ENCODE assay signal across 8 mouse cellular contexts in genomic region chr4:117288277-117288926, GRCm38 (mm10). TPM values are rescaled to one million over a fixed set of nuclear protein-coding genes. Genes with fewer than 3 reads are reported as not detected.
DNase-seq lines count a peak whose midpoint lies in the region; ATAC-seq and TF ChIP-seq lines count a peak whose summit lies in the region.

No protein-coding gene starts in this region.

- no peak for TF ChIP-seq POLR2A in kidney, adult 2 months (IDR thresholded peaks at IDR 0.05; ENCODE audit: low read depth, low read length)

- H3K4me1 ChIP-seq in kidney, adult 2 months (ENCODE audit: control insufficient read depth, insufficient read depth, low read length): peaks cover 3% of the 10 kb centered on the region; the same call in 1 of the 2 replicates
- H3K4me1 ChIP-seq in hindbrain, embryonic 14.5 days (replicated peaks; ENCODE audit: control insufficient read depth, insufficient read depth, low read length): peaks cover 44% of the 10 kb centered on the region
- peaks cover 44% of the 10 kb centered on the region for H3K4me1 ChIP-seq in midbrain, embryonic 14.5 days (ENCODE audit: control insufficient read depth, insufficient read depth, low read length)

- intact Hi-C loops in gastrocnemius, postnatal 36 days (cut with DNase I): no loop called here

- no peak for TF ChIP-seq CTCF in kidney, adult 2 months (conservative IDR thresholded peaks at IDR 0.05; ENCODE audit: insufficient read depth, insufficient read length, low read depth, low read length)

- 0 out of 2 replicates have a peak overlapping the region, but pooled peaks have one; percentile 45 for H3K27ac ChIP-seq in kidney, adult 2 months (ENCODE audit: insufficient read depth, low read depth, low read length)
- peak overlapping the region; percentile 89 for H3K27ac ChIP-seq in hindbrain, embryonic 14.5 days
- peak overlapping the region; percentile 89 for H3K27ac ChIP-seq in midbrain, embryonic 14.5 days (replicated peaks; ENCODE audit: low read depth, low read length)

- H3K9me3 ChIP-seq in hindbrain, embryonic 14.5 days (ENCODE audit: control insufficient read depth, low read length): no peaks in the 10 kb centered on the region
- no peaks in the 10 kb centered on the region for H3K9me3 ChIP-seq in midbrain, embryonic 14.5 days (ENCODE audit: control insufficient read depth, low read length)

- ATAC-seq in hindbrain, embryonic 14.5 days (ENCODE audit: low FRiP score): no peak
- no peak for ATAC-seq in midbrain, embryonic 14.5 days (ENCODE audit: low FRiP score, low TSS enrichment)

- no peaks in the 10 kb centered on the region; the same call in none of the 2 replicates for H3K36me3 ChIP-seq in kidney, adult 2 months (ENCODE audit: control insufficient read depth, insufficient read depth, low read length)
- peaks cover 37% of the 10 kb centered on the region for H3K36me3 ChIP-seq in hindbrain, embryonic 14.5 days (replicated peaks; ENCODE audit: control insufficient read depth, insufficient read depth)
- H3K36me3 ChIP-seq in midbrain, embryonic 14.5 days (ENCODE audit: control insufficient read depth, insufficient read depth, low read length): peaks cover 29% of the 10 kb centered on the region

- 25% methylated on average over 25 of the region's 25 CpGs for WGBS in kidney, adult 2 months
- 18% methylated on average over 25 of the region's 25 CpGs for WGBS in hindbrain, embryonic 14.5 days
- WGBS in midbrain, embryonic 14.5 days: 14% methylated on average over 25 of the region's 25 CpGs

- peak overlapping the region; percentile 78 for H3K9ac ChIP-seq in hindbrain, embryonic 14.5 days
- peak overlapping the region; percentile 75 for H3K9ac ChIP-seq in midbrain, embryonic 14.5 days (replicated peaks; ENCODE audit: low read length)

- no peak for DNase-seq in kidney, adult 2 months
- DNase-seq in kidney, adult 18-20 months: no peak
- peak; percentile 46 for DNase-seq in brain, adult 2 months (ENCODE audit: low read depth, low spot score)
- DNase-seq in hindbrain, embryonic 14.5 days (ENCODE audit: low spot score): no peak
- peak; percentile 74 for DNase-seq in midbrain, embryonic 14.5 days
- no peak for DNase-seq in natural killer cell, adult 2 months (ENCODE audit: low spot score in 2 of 2)
- DNase-seq in adrenal gland, postnatal 14 days: no peak
- DNase-seq in gastrocnemius, postnatal 36 days: no peak

- peak overlapping the region; percentile 75 for H3K4me2 ChIP-seq in hindbrain, embryonic 14.5 days (replicated peaks)
- H3K4me2 ChIP-seq in midbrain, embryonic 14.5 days (ENCODE audit: low read length): peak overlapping the region; percentile 77

- no peaks in the 10 kb centered on the region for H3K27me3 ChIP-seq in kidney, adult 2 months (replicated peaks; ENCODE audit: control insufficient read depth, insufficient read depth, low read length)
- H3K27me3 ChIP-seq in hindbrain, embryonic 14.5 days (ENCODE audit: control insufficient read depth, insufficient read depth, low read length): no peaks in the 10 kb centered on the region
- no peaks in the 10 kb centered on the region for H3K27me3 ChIP-seq in midbrain, embryonic 14.5 days (ENCODE audit: control insufficient read depth, insufficient read depth, low read length)

- H3K4me3 ChIP-seq in kidney, adult 2 months (ENCODE audit: insufficient read depth, low read depth, low read length): peak overlapping the region; percentile 77
- H3K4me3 ChIP-seq in hindbrain, embryonic 14.5 days (replicated peaks; ENCODE audit: low read length): peak overlapping the region; percentile 73
- H3K4me3 ChIP-seq in midbrain, embryonic 14.5 days (replicated peaks; ENCODE audit: low read depth, low read length): peak overlapping the region; percentile 75

RNA-seq across cellular contexts. Expression of gene Armh1, which starts 36.5 kb away (rescaled TPM):
- 0.25 and 0.53 TPM in 2 replicates for polyA plus RNA-seq in kidney, adult 2 months (2012; rRNA removed)
- 1.2 and 1.3 TPM in 2 replicates for polyA plus RNA-seq in hindbrain, embryonic 14.5 days (2014; fragmentation: Nextera tagmentation; extraction: Ambion mirVana)
- polyA plus RNA-seq in midbrain, embryonic 14.5 days (2014; fragmentation: Nextera tagmentation; extraction: Ambion mirVana): 0.54 and 0.73 TPM in 2 replicates
- 2.2 and 2.4 TPM in 2 replicates for total RNA-seq in adrenal gland, postnatal 14 days (2021)
- not detected for total RNA-seq in gastrocnemius, postnatal 36 days (2021)

RNA-seq across cellular contexts. Expression of gene Tmem53, which starts 36.7 kb away (rescaled TPM):
- 88.1 and 93.5 TPM in 2 replicates for polyA plus RNA-seq in kidney, adult 2 months (2012; rRNA removed)
- 10.0 and 11.6 TPM in 2 replicates for polyA plus RNA-seq in hindbrain, embryonic 14.5 days (2014; fragmentation: Nextera tagmentation; extraction: Ambion mirVana)
- polyA plus RNA-seq in midbrain, embryonic 14.5 days (2014; fragmentation: Nextera tagmentation; extraction: Ambion mirVana): 9.1 and 12.2 TPM in 2 replicates
- total RNA-seq in adrenal gland, postnatal 14 days (2021): 53.1 and 57.3 TPM in 2 replicates
- total RNA-seq in gastrocnemius, postnatal 36 days (2021): 1 to 10 TPM; 4.0 to 4.2 TPM

Comparison
In these comparisons a context has a peak if more than half of its experiments do, and no peak if none do; other contexts are left out.
1. DNase-seq: peak in brain, adult 2 months (single experiment) and midbrain, embryonic 14.5 days (single experiment); none in kidney, adult 2 months (single experiment), kidney, adult 18-20 months (single experiment), hindbrain, embryonic 14.5 days (single experiment), natural killer cell, adult 2 months (0 of 2), adrenal gland, postnatal 14 days (single experiment) and gastrocnemius, postnatal 36 days (0 of 2).
2. Peak in every context shown above with its lines, with median percentiles within 50 percentile points of each other: H3K27ac ChIP-seq and H3K4me3 ChIP-seq.